Mouse (Mus musculus): ENCODE data around the gene Slc25a25. TPM values are rescaled to one million over a fixed set of nuclear protein-coding genes. Genes with fewer than 3 reads are reported as not detected.

Slc25a25 gene
- polyA plus RNA-seq, 1 experiment from 2014 or later: 15.0 TPM

GRCm38 (mm10) chr2:32453641-32454303 is 2.5 kb upstream of the Slc25a25 start:
- Histone ChIP-seq H3K4me1 (replicated peaks; ENCODE audit: insufficient read depth, low read length) (peaks cover 12% of the 10 kb centered on the region), H3K27ac (no peak overlapping the region), H3K9ac (ENCODE audit: low read depth, low read length) (no peak overlapping the region), H3K36me3 (ENCODE audit: insufficient read depth, low read length) (0 out of 2 replicates have a peak, but pooled peaks cover 3% of the 10 kb centered on the region), H3K27me3 (ENCODE audit: insufficient read depth, low read length) (no peaks in the 10 kb centered on the region), H3K4me2 (ENCODE audit: low read length) (no peak overlapping the region), H3K4me3 (replicated peaks; ENCODE audit: low read depth, low read length) (no peak overlapping the region), H3K9me3 (replicated peaks; ENCODE audit: low read length) (no peaks in the 10 kb centered on the region)
- no peak for TF ChIP-seq CTCF (IDR thresholded peaks at IDR 0.05; ENCODE audit: low read depth)
- 88% methylated on average over 5 of the region's 5 CpGs for whole genome bisulfite sequencing
- DNase-seq (ENCODE audit: low spot score): no peak
- ATAC-seq (replicated peaks; ENCODE audit: low FRiP score, low read depth): no peak

GRCm38 (mm10) chr2:32452441-32452971 is 1.3 kb upstream of the Slc25a25 start:
- H3K4me3 ChIP-seq (replicated peaks; ENCODE audit: low read depth, low read length): peak overlapping the region; percentile 56; the same call in 1 of the 2 replicates
- no peak for ATAC-seq (replicated peaks; ENCODE audit: low FRiP score, low read depth)
- peak overlapping the region; percentile 36; the same call in 1 of the 2 replicates for H3K9ac ChIP-seq (ENCODE audit: low read depth, low read length)
- TF ChIP-seq CTCF (IDR thresholded peaks at IDR 0.05; ENCODE audit: low read depth): no peak
- WGBS: 95% methylated on average over 16 of the region's 16 CpGs
- peak overlapping the region; percentile 67 for H3K27ac ChIP-seq
- H3K4me2 ChIP-seq (ENCODE audit: low read length): peak overlapping the region; percentile 52
- no peaks in the 10 kb centered on the region for H3K9me3 ChIP-seq (replicated peaks; ENCODE audit: low read length)
- H3K27me3 ChIP-seq (ENCODE audit: insufficient read depth, low read length): no peaks in the 10 kb centered on the region
- DNase-seq (ENCODE audit: low spot score): no peak
- H3K36me3 ChIP-seq (ENCODE audit: insufficient read depth, low read length): 0 out of 2 replicates have a peak, but pooled peaks cover 3% of the 10 kb centered on the region
- H3K4me1 ChIP-seq (replicated peaks; ENCODE audit: insufficient read depth, low read length): peaks cover 12% of the 10 kb centered on the region

GRCm38 (mm10) chr2:32451870-32452372 is 676 bp upstream of the Slc25a25 start:
- H3K9me3 ChIP-seq (replicated peaks; ENCODE audit: low read length): no peaks in the 10 kb centered on the region
- H3K27ac ChIP-seq: peak overlapping the region; percentile 83
- ATAC-seq (replicated peaks; ENCODE audit: low FRiP score, low read depth): peak; percentile 97
- no peak for TF ChIP-seq CTCF (IDR thresholded peaks at IDR 0.05; ENCODE audit: low read depth)
- 0 out of 2 replicates have a peak, but pooled peaks cover 3% of the 10 kb centered on the region for H3K36me3 ChIP-seq (ENCODE audit: insufficient read depth, low read length)
- DNase-seq (ENCODE audit: low spot score): peak; percentile 100
- peak overlapping the region; percentile 36; the same call in 1 of the 2 replicates for H3K9ac ChIP-seq (ENCODE audit: low read depth, low read length)
- under 1% methylated on average over 25 of the region's 25 CpGs for WGBS
- H3K4me2 ChIP-seq (ENCODE audit: low read length): peak overlapping the region; percentile 86
- peak overlapping the region; percentile 56 for H3K4me3 ChIP-seq (replicated peaks; ENCODE audit: low read depth, low read length)
- peaks cover 12% of the 10 kb centered on the region for H3K4me1 ChIP-seq (replicated peaks; ENCODE audit: insufficient read depth, low read length)
- H3K27me3 ChIP-seq (ENCODE audit: insufficient read depth, low read length): no peaks in the 10 kb centered on the region

GRCm38 (mm10) chr2:32449761-32450754 is 1.2 kb downstream of the Slc25a25 start, which contains the start of gene Naif1:
Naif1 (plus strand) TSS chr2:32450457.
- H3K27ac ChIP-seq: peak within 1 kb of the TSS; percentile 83
- no peak for ATAC-seq (replicated peaks; ENCODE audit: low FRiP score, low read depth)
- no peak for DNase-seq (ENCODE audit: low spot score)
- H3K4me2 ChIP-seq (ENCODE audit: low read length): peak within 1 kb of the TSS; percentile 86
- no peaks in the 10 kb centered on the region for H3K36me3 ChIP-seq (ENCODE audit: insufficient read depth, low read length)
- WGBS: 84% methylated on average over 15 of the region's 15 CpGs
- H3K4me1 ChIP-seq (replicated peaks; ENCODE audit: insufficient read depth, low read length): peaks cover 12% of the 10 kb centered on the region
- peak within 1 kb of the TSS; percentile 56 for H3K4me3 ChIP-seq (replicated peaks; ENCODE audit: low read depth, low read length)
- H3K27me3 ChIP-seq (ENCODE audit: insufficient read depth, low read length): no peaks in the 10 kb centered on the region
- no peak for TF ChIP-seq CTCF (IDR thresholded peaks at IDR 0.05; ENCODE audit: low read depth)
- H3K9ac ChIP-seq (ENCODE audit: low read depth, low read length): peak within 1 kb of the TSS; percentile 84
- no peaks in the 10 kb centered on the region for H3K9me3 ChIP-seq (replicated peaks; ENCODE audit: low read length)

GRCm38 (mm10) chr2:32448480-32448879 is 2.8 kb downstream of the Slc25a25 start:
- TF ChIP-seq CTCF (IDR thresholded peaks at IDR 0.05; ENCODE audit: low read depth): no peak
- H3K27ac ChIP-seq: 0 out of 2 replicates have a peak overlapping the region, but pooled peaks have one; percentile 50
- H3K4me1 ChIP-seq (replicated peaks; ENCODE audit: insufficient read depth, low read length): peaks cover 12% of the 10 kb centered on the region
- ATAC-seq (replicated peaks; ENCODE audit: low FRiP score, low read depth): no peak
- H3K36me3 ChIP-seq (ENCODE audit: insufficient read depth, low read length): 0 out of 2 replicates have a peak, but pooled peaks cover 4% of the 10 kb centered on the region
- H3K27me3 ChIP-seq (ENCODE audit: insufficient read depth, low read length): no peaks in the 10 kb centered on the region
- WGBS: 91% methylated on average over 1 of the region's 1 CpGs
- no peak overlapping the region for H3K4me3 ChIP-seq (replicated peaks; ENCODE audit: low read depth, low read length)
- DNase-seq (ENCODE audit: low spot score): no peak
- H3K9me3 ChIP-seq (replicated peaks; ENCODE audit: low read length): no peaks in the 10 kb centered on the region
- H3K4me2 ChIP-seq (ENCODE audit: low read length): no peak overlapping the region
- H3K9ac ChIP-seq (ENCODE audit: low read depth, low read length): no peak overlapping the region
